Mouse (Mus musculus) right cerebral cortex, postnatal 36 days (tissue): ENCODE data around the gene Il1rl2.
"Not testable (repeated sequence)": the region's sequence is repeated elsewhere in the genome, so short reads cannot be mapped to it uniquely, and the experiment has no call there.

Source experiments
- DNase-seq, 2 experiments: peaks; one replicate each; pipeline ENCODE4 v3.0.0; 2022; ENCODE audit warnings: low spot score in 2 of 2, mixed read lengths in 1 of 2

Gene Il1rl2

DNA sequence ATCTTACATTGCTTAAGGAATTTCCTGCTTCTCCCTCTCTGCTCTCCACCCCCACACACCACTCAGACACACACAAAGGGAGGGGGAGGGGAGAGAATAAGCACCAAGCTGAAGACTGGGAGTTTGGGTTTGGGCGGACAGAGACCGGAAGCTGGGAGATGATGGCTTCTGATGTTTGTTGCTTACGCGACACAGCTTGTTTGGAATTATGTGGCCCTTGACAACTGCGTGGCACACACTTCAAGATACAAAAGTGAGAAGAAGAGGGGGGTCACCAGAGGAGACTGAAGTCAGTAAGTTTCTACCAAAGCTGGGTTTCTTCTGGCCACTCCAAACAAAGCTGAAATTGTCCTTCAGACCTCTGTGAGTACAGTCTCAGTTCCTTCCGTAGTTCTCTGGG, at the start of gene Il1rl2:
Gene Il1rl2 (plus strand): TSS at position 154 of the 400 bp plus-strand sequence.
- no peak for DNase-seq

- DNase-seq = no peak
Observed at GRCm38 (mm10) chr1:40275285-40276013, 49.0 kb upstream of the Il1rl2 start.

DNA sequence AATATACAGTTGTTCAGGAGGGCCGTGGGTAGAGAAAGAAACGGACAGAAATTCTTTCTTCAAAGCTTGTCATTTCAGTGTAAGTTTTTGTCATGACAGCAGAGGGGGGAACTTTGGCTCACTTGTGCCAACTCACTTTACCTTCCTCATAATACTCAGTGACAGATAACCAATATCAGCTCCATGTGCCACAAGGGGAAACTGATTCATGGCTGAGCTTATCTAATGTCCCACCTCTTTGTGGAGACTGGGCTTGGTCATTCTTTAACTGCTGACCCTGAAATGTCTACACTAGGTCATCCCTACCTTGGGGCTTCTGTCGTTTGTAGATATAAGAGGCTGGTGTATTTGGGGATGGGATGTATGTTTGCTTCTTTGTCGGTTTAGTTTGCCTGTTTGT, 46.5 kb upstream of the Il1rl2 start:
- no peak for DNase-seq

DNA sequence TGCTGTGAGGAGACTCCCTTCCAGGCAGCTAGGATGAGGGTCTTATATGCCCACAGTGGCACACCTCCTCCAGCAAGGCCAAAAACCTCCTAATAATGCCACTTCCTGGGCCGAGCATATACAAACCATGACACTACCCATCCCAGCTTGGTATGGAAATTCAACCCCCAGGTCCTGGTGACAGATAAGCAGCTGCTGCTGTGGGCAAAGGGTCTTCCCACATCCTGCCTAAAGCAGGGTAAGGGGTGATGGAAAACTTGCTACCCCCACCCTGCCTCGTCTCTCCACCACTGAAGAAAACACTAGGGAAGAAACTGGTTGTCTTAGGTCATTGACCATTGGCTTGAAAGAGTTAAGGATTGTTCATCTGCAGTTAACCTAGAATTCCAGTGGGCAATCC, 45.7 kb upstream of the Il1rl2 start:
- DNase-seq = no peak

GRCm38 (mm10) chr1:40279182-40279743, 45.1 kb upstream of the Il1rl2 start:
- no peak for DNase-seq

- DNase-seq = no peak
Observed at GRCm38 (mm10) chr1:40281950-40282349, 42.5 kb upstream of the Il1rl2 start.

DNA sequence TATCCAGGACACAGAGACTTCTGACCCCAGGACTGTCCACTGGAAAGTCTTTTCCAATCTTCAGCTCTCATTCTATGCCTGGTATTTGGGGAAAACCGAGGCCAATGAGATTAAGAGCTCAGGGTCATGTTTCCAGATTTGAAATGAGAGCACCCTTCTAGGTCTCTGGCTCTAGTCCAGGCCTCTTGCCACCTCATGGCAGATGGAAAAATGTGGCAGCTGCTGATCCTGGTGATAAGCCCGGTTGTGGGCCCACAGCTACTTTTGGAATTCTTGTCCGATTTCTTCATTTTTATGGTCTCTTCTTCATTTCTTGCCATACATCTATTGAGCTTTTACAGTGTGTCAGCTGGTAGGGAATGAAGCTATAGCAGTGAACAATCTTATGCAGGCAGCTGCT, 42.0 kb upstream of the Il1rl2 start:
- no peak for DNase-seq

DNA sequence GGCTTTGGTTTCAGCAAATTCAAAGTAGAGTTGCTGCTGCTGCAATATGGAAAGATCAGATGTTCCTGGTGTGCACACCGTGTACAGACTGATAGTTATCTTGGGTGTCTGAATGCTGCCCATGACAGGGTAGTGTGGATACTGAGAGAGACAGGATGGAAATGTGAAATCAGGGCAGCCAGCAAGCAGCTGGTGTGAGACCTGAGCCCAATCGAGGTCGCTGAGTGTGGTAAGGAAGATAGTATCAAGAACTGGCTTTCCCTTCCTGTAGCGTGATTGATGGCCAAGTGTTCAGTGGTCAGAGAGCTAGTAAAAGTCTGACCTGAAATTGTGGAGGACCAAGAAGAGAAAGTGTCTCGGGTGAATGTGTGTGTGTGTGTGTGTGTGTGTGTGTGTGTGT, 40.4 kb upstream of the Il1rl2 start:
- no peak for DNase-seq

- DNase-seq = no peak
Observed at GRCm38 (mm10) chr1:40290489-40291255, 33.7 kb upstream of the Il1rl2 start.

- DNase-seq = no peak
Observed at GRCm38 (mm10) chr1:40292231-40292630, 32.2 kb upstream of the Il1rl2 start.

DNA sequence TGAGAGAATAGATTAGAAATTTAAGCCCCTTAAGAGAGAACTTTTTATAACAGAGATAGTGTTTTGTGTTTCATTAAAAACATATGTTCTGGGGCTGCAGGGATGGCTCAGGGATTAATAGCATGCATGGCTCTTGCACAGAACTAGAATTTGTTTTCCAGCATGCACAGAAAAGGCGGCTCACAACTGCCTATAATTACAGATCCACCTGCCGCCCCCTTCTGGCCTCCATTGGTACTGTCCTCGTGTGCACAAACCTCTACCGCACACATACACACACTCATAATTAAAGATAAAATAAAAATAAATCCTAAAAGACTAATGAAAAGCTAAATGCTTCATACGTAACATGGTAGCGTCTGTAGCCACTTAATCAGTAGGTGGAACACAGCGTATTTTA, 30.5 kb upstream of the Il1rl2 start:
- DNase-seq = no peak

DNA sequence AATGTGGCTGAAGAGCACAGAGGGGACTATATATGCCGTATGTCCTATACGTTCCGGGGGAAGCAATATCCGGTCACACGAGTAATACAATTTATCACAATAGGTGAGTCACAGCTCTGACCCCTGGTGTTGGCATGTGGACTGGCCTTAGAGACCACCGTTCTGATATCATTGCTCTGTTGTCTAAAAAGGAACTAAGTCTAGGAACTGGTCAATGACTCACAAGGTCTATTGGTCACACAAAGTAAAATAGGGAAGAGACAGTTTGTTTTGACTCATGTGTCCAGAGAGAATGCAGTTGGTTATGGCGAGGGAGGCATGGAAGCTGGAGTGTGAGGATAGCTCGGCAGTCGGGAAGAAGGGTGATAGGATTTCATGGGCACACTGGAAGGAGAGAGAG, 29.6 kb upstream of the Il1rl2 start:
- no peak for DNase-seq

GRCm38 (mm10) chr1:40298053-40298452, 26.4 kb upstream of the Il1rl2 start:
- no peak for DNase-seq

GRCm38 (mm10) chr1:40303179-40303866, 21.1 kb upstream of the Il1rl2 start:
- DNase-seq = no peak

- not testable (repeated sequence) for DNase-seq
Observed at GRCm38 (mm10) chr1:40304321-40304720, 20.1 kb upstream of the Il1rl2 start.

- DNase-seq = no peak
Observed at GRCm38 (mm10) chr1:40306111-40306510, 18.3 kb upstream of the Il1rl2 start.

GRCm38 (mm10) chr1:40311123-40311522, 13.3 kb upstream of the Il1rl2 start:
- DNase-seq = no peak

DNA sequence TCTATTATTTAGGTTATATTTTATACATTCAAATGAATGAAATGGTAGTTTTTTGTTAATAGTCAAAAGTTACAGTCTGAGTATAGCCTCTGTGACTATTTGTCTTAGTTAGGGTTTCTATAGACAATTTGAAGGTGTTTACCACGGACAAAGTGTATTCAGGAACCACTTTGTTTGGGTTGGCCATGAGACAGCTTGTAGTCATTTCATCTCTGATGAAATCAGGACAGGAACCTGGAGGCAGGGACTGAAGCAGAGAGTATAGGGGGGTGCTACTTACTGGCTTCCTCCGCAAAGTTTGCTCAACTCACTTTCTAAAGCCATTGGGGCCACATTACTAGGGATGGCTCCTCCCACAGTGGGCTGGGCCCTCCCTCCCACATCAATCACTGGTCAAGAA, 12.8 kb upstream of the Il1rl2 start:
- DNase-seq = no peak

DNA sequence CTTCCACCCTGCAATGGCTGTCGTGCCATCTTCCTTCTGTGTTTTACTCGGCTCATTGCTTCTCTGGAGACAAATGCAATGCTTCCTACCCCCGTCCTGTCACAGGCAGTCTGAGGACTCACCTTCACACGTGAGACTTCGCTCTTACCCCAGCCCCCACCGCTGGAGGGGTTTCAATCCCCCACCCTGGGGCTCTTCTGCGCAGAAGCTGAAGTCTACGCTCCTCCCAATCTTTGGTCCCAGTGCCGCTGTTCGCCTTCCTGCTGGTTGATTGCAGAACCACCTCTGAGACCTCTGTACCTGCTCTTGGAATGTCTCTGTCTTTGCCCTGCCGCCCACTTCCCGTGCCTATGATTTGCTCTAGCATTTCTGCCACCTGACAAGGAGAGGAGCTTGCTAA, 10.4 kb upstream of the Il1rl2 start:
- no peak for DNase-seq

GRCm38 (mm10) chr1:40317657-40318056, 6.8 kb upstream of the Il1rl2 start:
- no peak for DNase-seq

DNA sequence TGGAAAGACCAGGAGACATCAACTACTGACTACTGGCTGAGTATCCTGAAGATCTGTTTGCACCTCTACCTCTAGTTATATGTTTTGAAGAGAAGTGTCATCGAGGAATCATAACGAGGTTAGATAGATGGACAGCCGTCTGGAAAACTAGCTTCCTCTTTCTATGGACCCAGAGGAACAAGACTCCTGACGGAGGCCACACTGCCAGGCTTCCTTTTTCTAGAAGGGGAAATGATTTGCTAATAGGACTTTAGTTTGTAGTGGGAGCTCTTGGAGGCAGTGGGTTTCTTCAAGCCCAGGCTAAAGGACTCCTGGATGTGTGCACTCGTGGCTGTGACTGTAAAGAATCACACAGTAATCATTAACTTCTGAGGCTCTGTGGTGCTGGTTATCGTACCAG, 2.6 kb upstream of the Il1rl2 start:
- no peak for DNase-seq

DNA sequence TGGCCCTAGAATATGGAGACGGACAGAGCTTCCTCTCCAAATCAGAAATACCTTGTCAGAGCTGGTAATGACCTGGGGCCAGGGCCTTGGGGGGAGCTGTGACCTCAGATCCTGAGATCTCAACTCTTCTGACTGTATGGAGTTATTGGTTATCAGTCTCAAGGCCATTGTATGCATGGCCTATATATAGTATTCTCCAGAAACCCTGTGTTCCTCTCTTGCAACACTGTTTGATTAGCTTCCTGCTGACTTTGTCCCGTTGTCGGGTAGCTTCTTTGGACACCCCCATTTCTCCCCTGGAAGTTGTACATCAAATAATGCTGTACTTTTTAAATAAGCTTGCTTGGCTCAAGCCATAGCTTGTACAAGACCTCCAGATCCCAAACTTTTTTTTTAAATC, 1.9 kb upstream of the Il1rl2 start:
- DNase-seq = no peak
